Mouse (Mus musculus): ENCODE measurements at regions not wholly inside any gene's neighbourhood (a gene's known extent, or its start where the extent isn't known, plus 50 kb on each side); places are given as distances from the start of the nearest gene placed in this dataset.

DNA sequence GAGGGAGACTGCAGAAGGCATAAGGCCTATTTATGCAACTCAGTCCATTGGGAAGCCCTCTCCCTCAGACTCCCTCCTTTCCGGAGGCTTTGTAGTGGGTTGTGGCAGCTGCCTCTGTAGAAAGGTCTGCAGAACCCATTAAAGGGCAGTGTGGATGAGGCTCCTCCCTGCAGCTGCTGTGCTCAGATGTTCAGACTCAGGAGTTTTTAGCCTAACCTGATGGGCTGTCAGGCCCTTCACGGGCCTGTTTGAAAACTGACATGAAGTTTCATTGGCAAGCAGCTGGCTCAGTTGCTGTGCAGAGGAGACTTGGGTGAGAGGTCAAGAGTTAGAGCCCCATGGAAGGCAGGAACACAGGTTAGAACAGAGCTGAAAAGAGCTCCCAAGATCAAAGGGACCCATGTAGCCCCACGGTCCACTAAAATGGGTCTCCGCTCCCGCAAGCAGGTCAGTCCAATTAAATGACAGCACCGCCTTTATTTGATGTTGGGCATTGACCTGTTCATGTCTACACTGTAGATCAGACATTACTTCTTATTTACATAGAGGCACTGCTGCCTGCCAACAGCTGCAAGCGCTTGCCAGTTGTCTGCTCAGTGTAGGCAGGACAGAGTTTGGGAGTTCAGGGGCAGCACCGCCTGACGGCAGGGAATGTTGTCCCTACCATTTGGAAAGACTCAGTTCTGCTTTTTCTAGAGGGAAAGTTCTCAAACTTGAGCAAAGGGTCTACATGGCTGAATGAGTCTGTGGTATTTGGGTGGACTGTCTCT, 53.8 kb upstream of the Usp46 start:
- no peak for DNase-seq (ENCODE audit: low read depth, low spot score)

DNA sequence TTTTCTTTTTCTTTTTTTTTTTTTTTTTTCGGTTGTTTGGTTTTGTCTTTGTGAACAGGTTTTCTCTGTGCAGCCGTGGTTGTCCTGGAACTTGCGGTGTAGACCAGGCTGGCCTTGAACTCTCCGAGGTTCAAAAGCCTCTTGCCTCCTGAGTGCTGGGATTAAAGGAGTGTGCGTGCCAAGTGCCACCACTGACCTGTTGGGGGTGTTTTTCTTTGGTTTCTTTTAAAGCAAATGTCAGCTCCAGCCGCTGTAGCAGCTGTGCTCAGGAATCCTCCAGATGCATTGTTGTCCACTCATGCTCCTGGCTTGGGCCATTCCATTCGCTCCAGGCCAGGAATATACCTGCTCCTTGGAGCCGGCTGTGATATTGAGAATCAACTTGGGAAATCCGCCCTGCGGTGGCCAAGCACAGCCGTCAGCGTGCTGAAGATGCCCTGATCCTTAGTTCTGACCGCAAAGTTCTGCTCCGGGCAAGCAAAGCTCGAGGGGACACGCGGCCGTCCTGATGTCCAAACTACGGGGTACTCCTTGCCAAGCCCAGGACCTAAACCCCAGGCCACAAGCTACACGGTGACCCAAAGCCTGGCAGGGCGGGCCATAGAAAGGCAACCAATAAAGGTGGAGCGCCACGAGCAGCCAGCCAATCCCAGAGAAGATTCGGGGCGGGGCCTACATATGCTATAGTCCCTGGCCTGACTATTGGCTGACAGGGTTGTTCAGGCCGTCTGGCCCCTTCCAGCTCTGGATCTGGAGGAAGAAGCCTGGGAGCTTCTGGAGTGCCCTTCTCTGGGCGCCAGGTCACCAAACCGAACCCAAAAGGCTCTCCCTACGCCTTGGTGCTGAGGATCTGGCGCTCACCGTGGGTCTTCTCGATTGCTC, 58.0 kb upstream of the Usp46 start:
- DNase-seq (ENCODE audit: low read depth, low spot score): peak; percentile 95

DNA sequence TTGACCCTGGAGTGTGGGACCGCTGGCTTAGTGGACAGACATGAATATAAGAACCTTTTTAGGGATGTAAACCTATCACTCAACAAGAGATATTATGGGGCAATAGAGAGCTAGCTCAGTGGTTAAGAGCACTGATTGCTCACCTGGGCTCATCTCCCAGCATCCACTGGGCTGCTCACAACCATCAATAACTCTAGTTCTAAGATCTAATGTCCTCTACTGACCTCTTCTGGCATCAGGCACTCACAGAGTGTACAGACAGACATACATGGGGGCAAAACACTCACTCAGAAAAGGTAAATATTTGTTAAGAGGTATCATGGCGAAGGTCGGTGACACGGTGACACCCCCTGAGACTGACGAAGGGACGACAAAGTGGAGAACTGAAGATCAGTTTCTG, 59.3 kb upstream of the Usp46 start:
- DNase-seq (ENCODE audit: low read depth, low spot score): no peak

DNA sequence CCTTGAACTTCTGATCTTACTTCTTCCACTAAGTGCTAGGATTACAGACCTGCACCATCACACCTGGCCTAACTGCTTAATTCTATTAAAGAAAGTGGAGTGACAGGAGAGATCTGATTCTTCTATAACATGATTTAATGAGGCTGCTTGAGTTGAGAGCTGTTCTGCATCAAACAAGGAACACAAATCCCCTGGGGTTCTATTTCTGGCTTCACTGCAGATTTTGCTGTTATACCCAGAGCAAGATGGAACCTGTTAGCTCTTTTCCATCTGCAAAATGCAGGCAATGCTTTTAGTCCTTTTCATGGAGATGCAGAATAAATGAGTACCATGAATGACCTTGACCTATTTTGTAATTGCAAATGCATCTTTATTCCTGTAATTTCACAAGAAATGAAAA, 61.4 kb upstream of the Usp46 start:
- DNase-seq (ENCODE audit: low read depth, low spot score): no peak

DNA sequence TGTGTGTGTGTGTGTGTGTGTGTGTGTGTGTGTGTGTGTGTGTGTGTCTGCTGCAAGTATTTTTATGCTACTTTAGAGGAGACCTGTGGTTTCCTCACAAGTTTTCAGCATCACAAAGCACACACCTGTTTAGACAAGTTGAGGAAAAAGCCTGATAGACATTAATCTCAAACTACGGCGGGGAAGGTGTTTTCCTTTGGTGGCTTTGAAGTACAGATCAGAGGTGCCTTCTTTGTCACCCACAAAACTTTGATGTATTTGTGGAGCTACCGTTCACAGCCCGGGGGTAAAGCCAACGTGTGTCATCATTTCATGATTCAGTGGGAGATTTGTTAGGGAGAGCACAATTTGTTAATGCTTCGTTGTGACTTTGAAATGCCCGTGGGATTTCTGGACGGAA, 62.4 kb upstream of the Rasl11b start:
- DNase-seq (ENCODE audit: low read depth, low spot score): no peak

DNA sequence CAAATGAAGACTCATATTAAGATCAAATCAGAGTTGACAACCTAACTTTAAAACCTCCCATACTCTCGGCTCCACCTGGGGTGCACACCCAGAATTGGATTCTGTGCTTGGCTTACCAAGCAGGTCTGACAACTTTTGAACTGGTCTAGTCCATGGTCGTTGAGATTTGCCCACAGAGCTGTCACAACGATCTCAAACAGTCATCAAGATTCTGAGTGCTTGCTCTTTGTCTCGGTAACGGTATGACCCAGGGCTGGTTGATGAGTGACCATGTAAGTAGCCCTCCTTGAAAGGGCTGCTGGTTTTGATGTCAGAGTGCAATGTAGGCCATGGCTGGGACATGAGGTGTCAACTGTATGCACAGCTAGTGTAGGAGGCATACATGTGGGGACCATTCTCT, 58.7 kb upstream of the Rasl11b start:
- DNase-seq (ENCODE audit: low read depth, low spot score): no peak

DNA sequence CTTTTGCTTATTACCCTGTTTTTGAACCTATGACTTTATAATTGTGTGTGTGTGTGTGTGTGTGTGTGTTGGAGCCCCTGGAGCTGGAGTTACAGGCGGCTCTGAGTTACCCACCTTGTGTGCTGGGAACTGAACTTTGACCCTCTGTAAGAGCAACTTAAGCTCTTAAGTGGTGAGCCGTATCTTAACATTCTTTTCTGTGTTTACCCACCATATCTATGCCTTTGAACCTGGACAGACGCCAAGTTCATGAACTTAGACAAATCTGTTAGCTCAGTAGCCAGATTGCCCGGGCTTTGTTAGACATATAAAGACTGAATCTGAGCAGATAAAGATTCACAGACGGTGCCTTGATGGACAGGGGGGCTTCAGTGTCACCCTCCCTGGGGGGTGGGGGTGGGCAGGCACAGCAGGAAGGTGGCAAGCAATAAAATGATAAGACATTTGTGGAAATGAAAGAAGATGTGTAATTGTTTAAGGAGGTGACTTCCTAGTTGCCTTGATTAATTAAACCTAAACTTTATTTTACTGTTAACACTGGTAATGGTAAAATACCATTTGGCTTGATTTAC, 58.1 kb upstream of the Rasl11b start:
- no peak for DNase-seq (ENCODE audit: low read depth, low spot score)

DNA sequence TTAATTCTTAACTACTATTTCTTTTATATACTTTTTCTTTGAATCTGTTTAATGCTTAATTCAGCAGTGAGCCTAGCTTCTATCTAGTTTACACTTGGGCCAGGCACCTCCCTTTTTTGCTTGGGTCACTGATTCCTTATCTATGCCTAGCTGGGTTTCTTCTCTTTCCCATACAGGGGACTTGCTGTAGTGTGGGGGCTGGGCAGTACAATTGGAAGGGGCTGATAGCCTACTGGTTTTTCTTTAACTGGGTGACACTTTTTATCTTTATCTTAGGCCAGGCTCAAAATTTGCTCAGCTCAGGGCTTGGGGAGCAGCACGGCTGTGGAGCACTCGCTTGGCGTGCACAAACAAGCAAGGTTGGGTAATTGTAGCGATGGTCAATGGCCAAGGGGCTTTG, 51.1 kb upstream of the Rasl11b start:
- DNase-seq (ENCODE audit: low read depth, low spot score): no peak

DNA sequence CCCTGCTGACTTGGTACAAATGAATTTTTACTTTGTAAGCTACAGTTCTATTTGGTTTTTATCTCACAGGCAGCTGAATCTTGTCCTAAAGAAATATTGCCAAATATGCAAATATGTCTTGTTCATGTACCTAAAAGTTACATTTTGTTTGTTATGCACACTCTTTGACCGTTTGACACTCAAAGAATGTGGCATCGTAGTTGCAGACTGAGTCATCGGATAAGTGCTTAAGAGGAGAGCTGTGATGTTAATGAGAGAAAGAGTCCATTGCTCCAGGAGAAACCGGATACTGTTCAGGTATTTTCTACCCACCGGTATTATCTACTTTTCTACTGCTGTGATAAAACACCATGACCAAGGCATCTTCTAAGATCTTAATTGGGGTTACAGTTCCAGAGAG, 50.3 kb upstream of the Rasl11b start:
- no peak for DNase-seq (ENCODE audit: low read depth, low spot score)

Measured in ZHBTc4 (cell line).